Mouse (Mus musculus) midbrain, embryonic 12.5 days (tissue): ENCODE results near the gene Mrps22. TPM values are rescaled to one million over a fixed set of nuclear protein-coding genes. Genes with fewer than 3 reads are reported as not detected.

Source experiments
- ATAC-seq: fragments of 200-750 bp; cut with Nextera tagmentation; 2 replicates; pipeline ENCODE4 v1.8.0; 2017; ENCODE audit warnings: low read depth, moderate TSS enrichment, moderate library complexity; ENCODE audit not compliant: low FRiP score
- H3K27ac ChIP-seq: fragments of 300-500 bp; sonication (generic); replicated peaks from 2 replicates; pipeline ENCODE4 v1.5.1; 2016; ENCODE audit warnings: mild to moderate bottlenecking
- H3K27me3 ChIP-seq: fragments of 300-500 bp; sonication (generic); 2 replicates; pipeline ENCODE4 v1.6.1; 2016; ENCODE audit warnings: mild to moderate bottlenecking
- H3K36me3 ChIP-seq: fragments of 300-500 bp; sonication (generic); 2 replicates; pipeline ENCODE4 v1.6.1; 2016
- H3K4me1 ChIP-seq: fragments of 300-500 bp; sonication (generic); 2 replicates; pipeline ENCODE4 v1.6.1; 2016
- H3K4me2 ChIP-seq: fragments of 300-500 bp; sonication (generic); replicated peaks from 2 replicates; pipeline ENCODE4 v1.6.1; 2016; ENCODE audit warnings: mild to moderate bottlenecking, moderate library complexity
- H3K4me3 ChIP-seq: fragments of 300-500 bp; sonication (generic); 2 replicates; pipeline ENCODE4 v1.5.1; 2016; ENCODE audit warnings: mild to moderate bottlenecking
- H3K9ac ChIP-seq: fragments of 300-500 bp; sonication (generic); replicated peaks from 2 replicates; pipeline ENCODE4 v1.6.1; 2016; ENCODE audit warnings: mild to moderate bottlenecking, moderate library complexity
- H3K9me3 ChIP-seq: fragments of 300-500 bp; sonication (generic); 2 replicates; pipeline ENCODE4 v1.6.1; 2016; ENCODE audit warnings: mild to moderate bottlenecking
- WGBS: fragments of 180-500 bp; shearing (Covaris S2); methylation state at CpG from one replicate; pipeline ENCODE4 v1.1.7; 2016; 5-methylcytosine and 5-hydroxymethylcytosine counted together
- polyA plus RNA-seq: library from polyadenylated mRNA; unstranded; fragments of >200 nt; fragmentation: Nextera tagmentation; extraction: Ambion mirVana; gene quantifications from 2 replicates; pipeline ENCODE4 v1.2.1, GENCODE M21; 2016

Mrps22 gene
- 62.5 and 64.8 TPM in 2 replicates for polyA plus RNA-seq

DNA sequence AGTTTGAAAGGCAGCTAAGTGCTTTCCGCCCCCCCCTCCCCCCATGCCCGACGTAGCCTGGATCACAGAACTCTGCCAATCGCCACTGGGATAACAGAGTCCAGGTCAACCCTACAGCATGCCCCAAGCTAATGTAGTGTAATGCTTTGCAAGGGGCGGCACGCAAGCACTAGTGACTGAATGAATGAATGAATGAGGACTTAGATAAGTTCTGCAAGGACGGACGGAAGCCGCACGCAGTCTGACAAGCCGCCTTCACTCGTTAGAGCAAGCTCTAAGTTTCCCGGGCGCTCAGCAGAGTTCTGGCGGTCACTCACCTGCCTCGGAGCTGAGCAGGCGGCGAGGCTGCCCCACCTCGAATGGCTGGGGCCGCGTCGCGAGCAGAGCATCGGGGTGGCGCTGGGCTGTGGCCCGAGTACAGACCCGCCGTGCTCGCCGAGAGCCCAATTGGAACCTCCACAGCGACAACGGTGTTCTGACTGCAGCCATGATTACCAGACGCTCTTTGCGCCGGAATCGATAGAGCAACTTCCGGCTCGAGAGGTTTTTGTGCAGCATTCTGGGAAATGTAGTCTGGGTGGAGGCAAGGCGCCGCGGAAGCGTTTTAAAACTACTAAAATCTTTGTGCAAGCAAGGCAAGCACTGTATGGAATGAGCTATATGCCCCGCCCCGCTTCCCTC is at the start of gene Mrps22:
Gene Mrps22 (minus strand): TSS at position 505 of the 681 bp plus-strand sequence.
- peaks cover 12% of the 10 kb centered on the region for H3K4me1 ChIP-seq
- peak within 1 kb of the TSS; percentile 96 for H3K4me2 ChIP-seq
- peaks cover 18% of the 10 kb centered on the region for H3K36me3 ChIP-seq
- H3K27me3 ChIP-seq, result no peaks in the 10 kb centered on the region
- under 1% methylated on average over 44 of the region's 44 CpGs for WGBS
- H3K9me3 ChIP-seq, result no peaks in the 10 kb centered on the region
- H3K27ac ChIP-seq, result peak within 1 kb of the TSS; percentile 56; the same call in 1 of the 2 replicates
- peak within 1 kb of the TSS; percentile 83 for H3K9ac ChIP-seq
- ATAC-seq, result peak; percentile 93
- peak within 1 kb of the TSS; percentile 97 for H3K4me3 ChIP-seq

DNA sequence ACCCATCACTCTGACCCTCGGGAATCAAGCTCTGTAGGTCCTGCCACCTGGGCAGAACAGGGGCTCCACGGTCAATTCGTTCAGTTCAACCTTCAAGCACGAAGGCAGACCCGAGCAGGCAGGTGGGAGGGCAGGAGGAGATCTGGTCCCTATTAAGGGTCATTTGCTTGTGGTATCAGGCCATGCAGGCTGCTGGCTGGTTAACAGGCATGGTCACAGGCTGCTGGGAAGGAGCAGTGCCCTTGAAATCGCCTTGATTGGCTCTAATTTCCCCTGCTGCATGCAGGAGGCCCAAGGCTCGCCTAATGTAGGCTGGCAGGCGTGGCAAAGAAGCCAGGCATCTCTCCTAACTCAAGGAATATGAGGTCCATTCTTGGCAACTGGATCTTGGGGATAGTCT is 49.1 kb upstream of the Mrps22 start:
- H3K9me3 ChIP-seq, result no peaks in the 10 kb centered on the region
- no peaks in the 10 kb centered on the region for H3K4me1 ChIP-seq
- 0 out of 2 replicates have a peak, but pooled peaks cover 6% of the 10 kb centered on the region for H3K27me3 ChIP-seq
- no peak overlapping the region for H3K27ac ChIP-seq
- H3K36me3 ChIP-seq, result no peaks in the 10 kb centered on the region
- no peak overlapping the region for H3K4me3 ChIP-seq
- 76% methylated on average over 8 of the region's 8 CpGs for WGBS
- no peak for ATAC-seq
- H3K4me2 ChIP-seq, result no peak overlapping the region
- no peak overlapping the region for H3K9ac ChIP-seq

DNA sequence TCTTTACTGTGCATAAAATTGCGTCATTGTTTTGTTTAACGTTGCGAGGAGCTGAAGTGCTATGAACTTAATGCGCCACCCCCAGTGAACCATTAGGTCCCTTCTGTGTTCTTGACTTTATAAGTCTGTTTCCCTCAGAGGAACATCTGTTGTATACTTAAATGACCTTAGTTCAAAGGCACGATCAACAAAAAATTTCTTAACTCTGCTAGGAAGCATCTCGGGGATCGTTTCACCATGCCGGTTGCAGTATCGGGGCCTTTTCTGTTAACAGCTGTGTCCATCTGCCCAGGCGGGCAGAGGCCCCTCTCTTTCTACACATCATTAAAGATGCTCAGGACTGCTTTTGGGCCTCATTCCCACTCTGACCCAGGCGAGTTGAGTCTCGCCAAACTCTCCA is 46.0 kb upstream of the Mrps22 start:
- Histone ChIP-seq H3K36me3 (no peaks in the 10 kb centered on the region), H3K4me2 (no peak overlapping the region), H3K27ac (no peak overlapping the region), H3K9me3 (no peaks in the 10 kb centered on the region), H3K9ac (no peak overlapping the region), H3K4me3 (no peak overlapping the region), H3K27me3 (peaks cover 25% of the 10 kb centered on the region), H3K4me1 (no peaks in the 10 kb centered on the region)
- no peak for ATAC-seq
- 79% methylated on average over 12 of the region's 12 CpGs for whole genome bisulfite sequencing

DNA sequence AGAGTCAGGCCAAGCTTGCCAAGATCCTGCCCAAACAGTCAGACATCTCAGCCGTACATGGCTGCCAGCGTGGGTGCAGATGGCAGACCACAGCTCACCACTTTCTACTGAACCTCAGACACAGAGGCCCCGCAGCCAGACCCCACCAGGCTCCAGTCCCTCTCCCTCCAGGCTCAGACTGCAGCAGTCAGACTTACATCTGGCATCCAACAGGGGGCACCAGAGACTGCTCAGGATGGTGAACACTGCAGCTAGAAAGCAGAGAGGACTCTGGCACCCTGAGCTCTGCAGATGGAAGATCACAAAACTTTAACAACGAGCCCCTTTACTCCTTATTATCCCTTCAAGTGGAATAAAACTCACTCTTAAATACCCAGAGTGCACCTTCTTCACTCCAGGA is 44.3 kb upstream of the Mrps22 start:
- H3K27ac ChIP-seq, result no peak overlapping the region
- peak; percentile 65; the same call in 1 of the 2 replicates for ATAC-seq
- no peak overlapping the region for H3K4me3 ChIP-seq
- H3K9ac ChIP-seq, result no peak overlapping the region
- 33% methylated on average over 4 of the region's 4 CpGs for WGBS
- no peaks in the 10 kb centered on the region for H3K9me3 ChIP-seq
- no peaks in the 10 kb centered on the region for H3K4me1 ChIP-seq
- peaks cover 25% of the 10 kb centered on the region for H3K27me3 ChIP-seq
- no peak overlapping the region for H3K4me2 ChIP-seq
- no peaks in the 10 kb centered on the region for H3K36me3 ChIP-seq

DNA sequence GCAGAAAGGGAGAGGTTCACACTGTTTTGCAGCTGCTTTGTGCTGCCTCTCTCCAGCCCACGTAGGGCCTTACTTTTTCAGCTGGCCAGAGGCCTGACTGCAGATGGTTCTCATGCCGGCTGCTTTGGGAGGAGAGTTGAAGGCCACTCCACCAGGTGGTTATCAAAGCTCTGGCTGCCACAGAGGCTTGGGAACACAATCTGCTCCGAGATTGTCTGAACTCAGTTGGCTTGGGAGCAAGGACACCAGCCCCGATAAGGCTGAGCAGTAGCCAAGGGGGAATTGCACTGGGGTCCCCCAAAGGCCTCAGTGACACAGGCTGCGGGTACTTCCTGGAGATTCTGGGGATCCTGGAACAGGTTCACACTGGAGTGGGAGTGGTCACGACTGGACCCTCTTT is 40.7 kb upstream of the Mrps22 start:
- 84% methylated on average over 6 of the region's 6 CpGs for WGBS

DNA sequence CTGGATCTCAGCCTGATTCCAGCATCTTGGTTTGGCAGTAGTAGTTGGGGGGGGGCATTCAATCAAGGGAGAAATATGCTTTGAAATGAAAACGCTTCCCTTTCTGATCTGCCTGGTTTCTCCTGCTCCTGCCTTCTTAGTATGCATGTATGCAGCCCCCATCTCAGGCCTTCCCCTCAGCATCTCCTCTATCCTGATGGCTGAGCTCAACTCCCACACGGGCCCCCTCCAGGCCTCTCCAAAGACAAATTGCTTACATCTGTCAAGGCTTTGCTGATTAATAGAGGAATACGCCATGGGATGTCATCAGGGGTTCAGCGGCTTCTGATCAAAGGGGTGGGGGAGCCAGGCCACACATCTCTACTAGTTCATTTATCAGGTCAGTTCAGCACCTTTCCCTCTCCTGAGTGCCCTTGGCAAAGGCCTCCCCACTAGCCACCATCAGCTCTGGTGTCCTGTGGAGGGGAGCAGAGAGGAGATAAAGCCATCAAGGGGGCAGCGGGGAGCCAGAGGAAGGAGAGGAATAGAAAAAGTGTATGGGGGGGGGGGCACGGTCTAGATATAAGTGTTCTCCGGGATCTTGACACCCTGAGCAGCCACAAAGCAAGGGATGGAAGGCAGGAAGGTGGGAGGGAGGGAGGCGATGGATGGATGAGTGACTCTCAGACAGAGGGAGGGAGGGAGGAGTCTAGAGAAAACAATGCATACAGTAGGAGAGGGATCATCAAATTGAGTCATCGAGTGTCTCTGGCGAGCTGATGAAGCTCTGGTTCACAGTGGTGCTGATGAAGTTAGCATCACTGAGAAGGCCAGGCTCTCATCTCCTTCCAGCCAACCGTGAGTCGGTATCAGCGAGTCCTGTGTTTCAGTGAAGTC is 32.1 kb upstream of the Mrps22 start:
- H3K36me3 ChIP-seq, result no peaks in the 10 kb centered on the region
- no peaks in the 10 kb centered on the region for H3K9me3 ChIP-seq
- no peak overlapping the region for H3K4me3 ChIP-seq
- H3K4me2 ChIP-seq, result no peak overlapping the region
- peaks cover 8% of the 10 kb centered on the region for H3K27me3 ChIP-seq
- 70% methylated on average over 13 of the region's 13 CpGs for WGBS
- ATAC-seq, result no peak
- 0 out of 2 replicates have a peak, but pooled peaks cover 5% of the 10 kb centered on the region for H3K4me1 ChIP-seq
- H3K27ac ChIP-seq, result no peak overlapping the region
- no peak overlapping the region for H3K9ac ChIP-seq

More for the DNA sequence above, 40.7 kb upstream of the Mrps22 start:
- Histone ChIP-seq H3K4me3 (no peak overlapping the region), H3K9ac (no peak overlapping the region), H3K4me2 (no peak overlapping the region), H3K4me1 (no peaks in the 10 kb centered on the region), H3K36me3 (no peaks in the 10 kb centered on the region), H3K9me3 (no peaks in the 10 kb centered on the region), H3K27me3 (peaks cover 24% of the 10 kb centered on the region), H3K27ac (no peak overlapping the region)
- ATAC-seq, result no peak

DNA sequence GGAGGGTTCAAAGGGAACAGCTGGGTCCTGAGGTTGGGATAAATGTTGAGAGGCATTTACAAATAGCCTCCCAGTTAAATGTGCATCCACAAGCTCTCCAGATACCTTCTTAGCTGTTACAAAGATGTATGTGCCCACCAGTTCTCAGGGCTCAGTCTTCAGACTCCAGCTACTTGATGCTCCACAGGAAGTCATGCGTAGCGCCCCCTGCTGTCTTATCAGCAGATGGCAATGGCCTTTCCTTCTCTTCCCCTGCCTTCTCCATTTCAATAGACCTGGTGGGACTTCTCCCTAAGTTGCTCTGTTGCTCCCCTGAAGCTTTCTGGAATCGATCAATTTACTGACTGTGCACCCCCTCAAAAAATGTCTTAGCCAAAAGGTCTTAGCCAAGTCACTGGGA is 27.0 kb upstream of the Mrps22 start:
- H3K36me3 ChIP-seq, result no peaks in the 10 kb centered on the region
- no peak overlapping the region for H3K27ac ChIP-seq
- no peaks in the 10 kb centered on the region for H3K9me3 ChIP-seq
- ATAC-seq, result no peak
- no peak overlapping the region for H3K9ac ChIP-seq
- 0 out of 2 replicates have a peak, but pooled peaks cover 2% of the 10 kb centered on the region for H3K4me1 ChIP-seq
- WGBS, result 53% methylated on average over 3 of the region's 3 CpGs
- H3K4me2 ChIP-seq, result no peak overlapping the region
- H3K27me3 ChIP-seq, result no peaks in the 10 kb centered on the region; the same call in 1 of the 2 replicates
- H3K4me3 ChIP-seq, result no peak overlapping the region

DNA sequence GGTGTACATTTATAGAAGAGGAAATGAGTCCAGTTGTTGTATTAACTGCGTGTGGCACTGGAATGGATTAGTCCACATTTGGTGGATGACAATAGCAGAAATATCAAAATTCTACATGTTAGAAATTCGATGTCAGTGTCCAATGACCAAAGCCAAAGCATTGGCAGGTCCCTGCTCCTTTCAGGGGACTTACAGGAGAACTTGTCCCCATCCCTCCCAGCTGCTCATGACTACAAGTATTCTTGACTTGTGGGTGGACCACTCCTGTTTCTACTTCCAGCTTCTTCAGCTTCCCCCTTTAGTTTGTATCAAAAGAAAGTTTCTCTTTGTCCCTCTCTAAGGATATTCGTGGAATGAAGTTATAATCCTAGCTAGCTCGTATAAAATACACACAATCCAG is 3.4 kb upstream of the Mrps22 start:
- Histone ChIP-seq H3K9me3 (no peaks in the 10 kb centered on the region), H3K27me3 (no peaks in the 10 kb centered on the region), H3K27ac (no peak overlapping the region), H3K4me3 (no peak overlapping the region), H3K4me1 (peaks cover 12% of the 10 kb centered on the region), H3K9ac (no peak overlapping the region), H3K36me3 (no peaks in the 10 kb centered on the region), H3K4me2 (no peak overlapping the region)
- WGBS, result 71% methylated on average over 4 of the region's 4 CpGs
- ATAC-seq, result no peak

DNA sequence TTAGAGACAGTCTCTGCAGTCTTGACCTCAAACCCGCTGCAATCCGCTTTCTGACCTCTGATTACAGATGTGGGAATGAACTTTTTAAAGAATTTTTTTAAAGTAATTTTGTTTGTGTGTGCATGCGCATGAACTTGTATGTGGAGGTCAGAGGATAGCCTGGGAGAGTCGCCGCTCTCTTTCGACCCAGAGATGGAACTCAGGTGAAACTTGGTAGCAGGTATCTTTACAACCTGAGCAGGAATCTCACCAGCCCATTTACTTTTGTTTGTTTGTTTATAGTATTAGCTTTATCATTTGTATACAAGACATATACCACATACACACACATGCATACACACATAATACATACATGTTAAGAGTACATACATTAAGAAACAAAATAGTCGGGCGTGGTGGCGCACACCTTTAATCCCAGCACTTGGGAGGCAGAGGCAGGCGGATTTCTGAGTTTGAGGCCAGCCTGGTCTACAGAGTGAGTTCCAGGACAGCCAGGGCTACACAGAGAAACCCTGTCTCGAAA is 438 bp upstream of the Mrps22 start:
- Histone ChIP-seq H3K9me3 (no peaks in the 10 kb centered on the region), H3K9ac (0 out of 2 replicates have a peak overlapping the region, but pooled peaks have one; percentile 41), H3K4me3 (peak overlapping the region; percentile 97), H3K36me3 (peaks cover 12% of the 10 kb centered on the region), H3K4me1 (peaks cover 12% of the 10 kb centered on the region), H3K27ac (no peak overlapping the region), H3K4me2 (peak overlapping the region; percentile 96), H3K27me3 (no peaks in the 10 kb centered on the region)
- 50% methylated on average over 11 of the region's 11 CpGs for WGBS
- ATAC-seq, result peak; percentile 70

DNA sequence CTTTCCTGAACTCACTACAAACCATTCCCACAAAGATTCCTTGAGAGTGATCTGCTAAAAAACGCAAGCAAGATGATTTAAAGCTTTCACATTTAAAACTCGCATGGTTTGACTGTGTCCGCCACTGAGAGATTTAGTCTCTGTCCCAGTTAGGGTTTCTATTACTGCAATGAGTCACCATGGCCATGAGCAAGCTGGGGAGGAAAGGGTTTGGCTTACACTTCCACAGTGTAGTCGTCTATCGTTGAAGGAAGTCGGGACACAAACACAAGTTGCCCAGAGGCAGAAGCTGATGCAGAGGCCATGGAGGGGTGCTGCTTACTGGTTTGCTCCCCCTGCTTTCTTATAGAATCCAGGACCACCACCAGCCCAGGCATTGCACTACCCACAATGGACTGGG is 1.4 kb downstream of the Mrps22 start:
- no peaks in the 10 kb centered on the region for H3K9me3 ChIP-seq
- H3K27me3 ChIP-seq, result no peaks in the 10 kb centered on the region
- no peak overlapping the region; the same call in 1 of the 2 replicates for H3K4me3 ChIP-seq
- H3K27ac ChIP-seq, result no peak overlapping the region
- peaks cover 12% of the 10 kb centered on the region for H3K4me1 ChIP-seq
- ATAC-seq, result no peak
- peak overlapping the region; percentile 96 for H3K4me2 ChIP-seq
- peaks cover 30% of the 10 kb centered on the region for H3K36me3 ChIP-seq
- H3K9ac ChIP-seq, result no peak overlapping the region
- 94% methylated on average over 6 of the region's 6 CpGs for WGBS

DNA sequence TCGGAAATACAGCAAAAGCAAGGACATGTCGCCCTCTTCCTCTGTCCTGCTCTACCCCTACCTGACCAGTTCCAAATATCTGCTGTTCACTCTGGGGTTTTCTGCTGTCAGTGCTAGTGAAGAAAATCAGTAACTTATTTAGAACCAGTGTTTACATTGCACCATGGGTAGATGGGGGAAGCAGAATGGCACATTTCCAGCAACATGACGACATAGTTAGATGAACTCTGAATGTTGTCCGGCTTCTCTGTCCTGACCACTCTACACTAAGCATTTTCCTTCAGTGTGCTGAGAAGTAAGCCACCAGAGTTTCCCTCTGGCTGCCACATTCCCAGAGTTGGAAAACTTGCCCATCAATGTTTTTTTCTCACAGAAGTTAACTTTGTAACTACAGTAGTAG is 17.6 kb downstream of the Mrps22 start:
- Histone ChIP-seq H3K4me1 (no peaks in the 10 kb centered on the region), H3K27ac (no peak overlapping the region), H3K4me3 (no peak overlapping the region), H3K27me3 (no peaks in the 10 kb centered on the region), H3K4me2 (no peak overlapping the region), H3K9me3 (no peaks in the 10 kb centered on the region), H3K9ac (no peak overlapping the region), H3K36me3 (peaks cover 88% of the 10 kb centered on the region)
- WGBS, result 93% methylated on average over 4 of the region's 4 CpGs
- no peak for ATAC-seq
